Mouse (Mus musculus) midbrain, embryonic 15.5 days (tissue): ENCODE results near the gene Sv2a. TPM values are rescaled to one million over a fixed set of nuclear protein-coding genes. Genes with fewer than 3 reads are reported as not detected.
"Not testable (repeated sequence)": the region's sequence is repeated elsewhere in the genome, so short reads cannot be mapped to it uniquely, and the experiment has no call there.

Experiments
- ATAC-seq: fragments of 200-750 bp; cut with Nextera tagmentation; replicated peaks from 2 replicates; pipeline ENCODE4 v1.8.0; 2017; ENCODE audit warnings: moderate TSS enrichment
- H3K27ac ChIP-seq: fragments of 300-500 bp; sonication (generic); 2 replicates; pipeline ENCODE4 v1.5.1; 2015; ENCODE audit warnings: mild to moderate bottlenecking, inconsistent platforms
- H3K27me3 ChIP-seq: fragments of 300-500 bp; sonication (generic); replicated peaks from 2 replicates; pipeline ENCODE4 v1.6.1; 2015; ENCODE audit warnings: inconsistent platforms
- H3K36me3 ChIP-seq: fragments of 300-500 bp; sonication (generic); replicated peaks from 2 replicates; pipeline ENCODE4 v1.6.1; 2015; ENCODE audit warnings: inconsistent platforms
- H3K4me1 ChIP-seq: fragments of 300-500 bp; sonication (generic); 2 replicates; pipeline ENCODE4 v1.6.1; 2015; ENCODE audit warnings: inconsistent platforms
- H3K4me2 ChIP-seq: fragments of 300-500 bp; sonication (generic); 2 replicates; pipeline ENCODE4 v1.6.1; 2015; ENCODE audit warnings: inconsistent platforms, mild to moderate bottlenecking, moderate library complexity
- H3K4me3 ChIP-seq: fragments of 300-500 bp; sonication (generic); 2 replicates; pipeline ENCODE4 v1.5.1; 2015; ENCODE audit warnings: mild to moderate bottlenecking, inconsistent platforms
- H3K9ac ChIP-seq: fragments of 300-500 bp; sonication (generic); 2 replicates; pipeline ENCODE4 v1.6.1; 2015; ENCODE audit warnings: mild to moderate bottlenecking, inconsistent platforms
- H3K9me3 ChIP-seq: fragments of 300-500 bp; sonication (generic); 2 replicates; pipeline ENCODE4 v1.6.1; 2016; ENCODE audit warnings: inconsistent platforms
- WGBS: fragments of 180-500 bp; shearing (Covaris S2); methylation state at CpG from one replicate; pipeline ENCODE4 v1.1.7; 2015; ENCODE audit warnings: mixed read lengths; 5-methylcytosine and 5-hydroxymethylcytosine counted together
- polyA plus RNA-seq: library from polyadenylated mRNA; unstranded; fragments of >200 nt; fragmentation: Nextera tagmentation; extraction: Ambion mirVana; gene quantifications from 2 replicates; pipeline ENCODE4 v1.2.1, GENCODE M21; 2015

Sv2a gene
- polyA plus RNA-seq, 1 experiment from 2014 or later, result 142 TPM

DNA sequence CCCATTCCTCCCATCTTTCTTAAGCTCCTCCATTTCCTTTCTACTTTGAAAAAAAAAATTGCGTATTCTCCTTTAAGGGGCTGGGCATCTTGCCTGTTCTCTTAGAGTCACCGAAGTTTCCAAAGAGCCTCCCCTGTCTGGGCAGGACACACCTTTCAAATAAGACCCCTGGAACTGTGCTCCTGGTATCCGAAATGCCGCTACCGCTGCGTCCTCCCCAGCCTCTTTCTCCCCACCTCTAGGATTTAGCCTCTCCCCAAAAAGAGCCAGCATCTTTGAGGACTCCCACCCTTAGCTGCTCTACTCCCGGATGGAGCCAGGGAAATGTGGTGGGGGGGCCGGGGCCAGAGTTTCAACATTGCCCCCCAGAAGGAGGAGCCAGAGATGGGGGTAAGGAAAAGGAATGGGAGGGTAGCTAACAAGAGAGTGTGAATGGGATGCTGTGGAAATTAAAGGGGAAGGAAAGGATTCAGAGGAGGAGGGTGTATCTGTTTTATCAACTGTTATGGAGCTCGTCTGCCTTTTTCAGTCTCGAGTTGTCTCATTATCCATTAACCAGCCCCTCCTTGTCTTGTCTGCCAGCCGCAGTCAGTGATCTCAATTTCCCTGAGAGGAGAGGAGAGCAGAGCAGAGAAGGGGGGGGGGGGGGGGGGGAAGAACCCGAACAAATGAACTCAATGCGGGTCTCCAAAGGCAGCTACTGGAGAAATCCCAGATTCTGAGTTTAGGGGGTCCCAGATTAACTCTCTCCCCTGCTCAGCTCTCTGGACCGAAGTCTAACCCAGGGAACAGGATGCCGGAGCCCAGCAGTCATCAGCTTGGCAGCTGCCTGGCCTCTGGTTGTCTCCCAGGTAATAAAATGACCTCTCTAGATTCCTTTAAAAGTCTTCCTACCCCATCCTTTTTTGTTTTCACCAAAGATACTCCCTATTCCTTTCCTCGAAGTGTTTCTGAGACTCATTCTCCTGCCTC, 18.8 kb upstream of the Sv2a start, which contains the start of gene Mtmr11:
TSS of gene Mtmr11 (plus strand) at position 136 of the 972 bp plus-strand sequence.
- Histone ChIP-seq H3K27ac (peak within 1 kb of the TSS; percentile 75), H3K4me3 (peak within 1 kb of the TSS; percentile 45), H3K4me2 (peak within 1 kb of the TSS; percentile 94), H3K27me3 (no peaks in the 10 kb centered on the region), H3K4me1 (peaks cover 24% of the 10 kb centered on the region), H3K9ac (peak within 1 kb of the TSS; percentile 60), H3K9me3 (no peaks in the 10 kb centered on the region), H3K36me3 (no peaks in the 10 kb centered on the region)
- ATAC-seq, result peak; percentile 62
- WGBS, result 6% methylated on average over 15 of the region's 16 CpGs

DNA sequence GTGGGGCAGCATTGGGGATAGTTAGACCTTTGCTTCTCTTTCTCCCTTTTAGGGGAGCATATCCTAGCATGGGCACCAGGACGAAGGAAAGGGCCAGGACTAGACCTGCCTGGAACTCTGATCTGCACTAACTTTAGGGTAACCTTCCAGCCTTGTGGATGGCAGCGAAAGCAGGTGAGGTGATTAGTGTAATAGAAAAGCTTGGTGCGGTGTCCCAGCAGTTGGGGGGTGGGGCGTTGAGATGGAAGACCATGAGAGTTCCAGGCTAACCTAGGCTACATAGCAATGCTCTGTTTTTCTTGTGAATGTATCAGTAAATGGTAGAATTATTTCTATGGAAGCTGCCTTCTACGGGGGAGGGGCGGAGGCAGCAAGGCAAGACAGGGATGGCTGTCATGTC, 17.9 kb upstream of the Sv2a start:
- no peaks in the 10 kb centered on the region for H3K36me3 ChIP-seq
- H3K9ac ChIP-seq, result no peak overlapping the region
- no peak for ATAC-seq
- H3K27me3 ChIP-seq, result no peaks in the 10 kb centered on the region
- H3K4me1 ChIP-seq, result peaks cover 24% of the 10 kb centered on the region
- H3K9me3 ChIP-seq, result no peaks in the 10 kb centered on the region
- no peak overlapping the region for H3K4me3 ChIP-seq
- H3K27ac ChIP-seq, result no peak overlapping the region
- H3K4me2 ChIP-seq, result peak overlapping the region; percentile 94; the same call in 1 of the 2 replicates
- WGBS, result 87% methylated on average over 6 of the region's 6 CpGs

DNA sequence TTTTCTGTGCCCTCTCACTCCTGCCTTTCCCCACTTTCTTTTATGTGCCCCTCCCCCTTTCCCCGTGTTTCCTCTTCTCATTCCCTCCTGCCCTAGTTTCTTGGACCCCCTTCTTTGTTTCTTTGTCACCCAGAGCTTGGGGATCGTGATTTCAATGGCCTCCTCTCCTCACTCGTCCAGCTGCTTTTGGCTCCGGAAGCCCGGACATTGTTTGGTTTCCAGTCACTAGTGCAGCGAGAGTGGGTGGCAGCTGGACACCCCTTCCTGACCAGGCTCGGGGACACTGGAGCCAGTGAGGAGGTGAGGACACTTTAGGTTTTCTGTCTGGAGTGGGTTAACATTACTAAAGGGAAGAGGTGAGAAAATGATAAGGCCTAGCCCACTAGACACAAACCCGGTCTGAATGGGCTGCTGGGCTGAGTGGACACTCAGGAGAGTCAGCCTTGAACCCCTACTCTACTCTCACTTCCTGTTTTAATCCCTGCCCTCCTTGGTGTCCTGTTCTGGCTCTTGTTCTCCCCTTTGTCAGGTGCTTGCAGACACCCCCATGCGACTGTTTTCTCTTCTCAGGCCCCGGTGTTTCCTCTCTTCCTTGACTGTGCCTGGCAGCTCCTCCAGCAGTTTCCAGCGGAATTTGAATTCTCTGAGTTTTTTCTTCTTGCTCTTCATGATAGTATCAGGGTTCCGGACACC, 12.3 kb upstream of the Sv2a start:
- Histone ChIP-seq H3K27me3 (no peaks in the 10 kb centered on the region), H3K4me2 (no peak overlapping the region), H3K4me3 (no peak overlapping the region), H3K27ac (no peak overlapping the region), H3K4me1 (peaks cover 26% of the 10 kb centered on the region), H3K9me3 (no peaks in the 10 kb centered on the region), H3K36me3 (no peaks in the 10 kb centered on the region), H3K9ac (no peak overlapping the region)
- no peak for ATAC-seq
- 70% methylated on average over 12 of the region's 12 CpGs for WGBS

DNA sequence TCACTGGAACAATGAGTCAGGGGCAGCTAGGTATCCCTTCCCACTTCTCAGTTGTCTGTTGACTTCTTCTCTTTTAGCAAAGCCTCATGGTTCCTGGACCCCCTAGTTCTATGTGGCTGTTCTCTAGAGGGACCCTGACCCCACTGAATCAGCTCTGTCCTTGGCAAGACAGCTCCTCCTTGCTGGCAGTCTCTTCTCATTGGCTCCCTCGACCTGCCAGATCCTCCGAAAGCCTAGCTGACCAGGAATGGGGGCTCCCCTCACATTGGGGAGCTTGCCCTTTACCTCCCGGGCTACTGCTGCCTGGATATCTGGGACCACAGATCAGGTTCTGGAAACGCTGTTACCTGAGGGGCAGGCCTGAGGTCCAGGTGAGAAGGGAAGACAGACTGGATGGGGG, 10.7 kb upstream of the Sv2a start:
- H3K27ac ChIP-seq, result no peak overlapping the region
- no peaks in the 10 kb centered on the region for H3K27me3 ChIP-seq
- H3K9me3 ChIP-seq, result no peaks in the 10 kb centered on the region
- peaks cover 43% of the 10 kb centered on the region for H3K4me1 ChIP-seq
- H3K4me3 ChIP-seq, result no peak overlapping the region
- no peak overlapping the region for H3K4me2 ChIP-seq
- H3K36me3 ChIP-seq, result peaks cover 8% of the 10 kb centered on the region; the same call in 1 of the 2 replicates
- 84% methylated on average over 4 of the region's 4 CpGs for WGBS
- H3K9ac ChIP-seq, result no peak overlapping the region
- ATAC-seq, result no peak

DNA sequence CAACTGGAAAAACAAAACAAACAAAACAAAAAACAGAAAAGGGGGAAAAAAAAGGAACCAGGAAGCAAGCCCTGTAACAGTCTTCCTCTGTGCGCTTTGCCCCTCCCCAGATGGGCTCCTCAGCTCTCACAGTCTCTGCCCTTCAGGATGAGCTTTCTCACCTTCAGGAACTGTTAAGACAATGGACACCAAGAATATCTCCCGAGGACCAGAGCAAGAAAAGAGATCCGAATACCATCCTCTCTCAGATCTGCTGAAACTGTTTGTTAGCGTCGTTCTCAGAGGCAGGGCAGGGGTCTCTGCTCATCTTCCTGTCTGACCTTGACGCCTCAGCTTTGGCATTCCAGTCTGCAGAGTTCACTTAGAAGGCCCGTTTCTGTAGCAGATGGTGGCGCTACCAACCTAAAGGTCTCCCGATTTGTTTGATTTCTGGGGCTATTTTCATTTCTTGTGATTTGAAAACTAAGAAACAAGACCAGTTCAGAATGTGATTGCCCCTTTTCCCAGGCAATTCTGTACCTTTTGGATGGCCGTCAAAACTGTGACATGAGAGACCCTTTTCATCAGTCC, 9.9 kb upstream of the Sv2a start:
- Histone ChIP-seq H3K9ac (peak overlapping the region; percentile 89), H3K4me3 (peak overlapping the region; percentile 91), H3K9me3 (no peaks in the 10 kb centered on the region), H3K4me1 (peaks cover 44% of the 10 kb centered on the region), H3K27ac (peak overlapping the region; percentile 99), H3K36me3 (peaks cover 12% of the 10 kb centered on the region; the same call in 1 of the 2 replicates), H3K27me3 (no peaks in the 10 kb centered on the region), H3K4me2 (peak overlapping the region; percentile 98)
- no peak for ATAC-seq
- 74% methylated on average over 10 of the region's 10 CpGs for WGBS

DNA sequence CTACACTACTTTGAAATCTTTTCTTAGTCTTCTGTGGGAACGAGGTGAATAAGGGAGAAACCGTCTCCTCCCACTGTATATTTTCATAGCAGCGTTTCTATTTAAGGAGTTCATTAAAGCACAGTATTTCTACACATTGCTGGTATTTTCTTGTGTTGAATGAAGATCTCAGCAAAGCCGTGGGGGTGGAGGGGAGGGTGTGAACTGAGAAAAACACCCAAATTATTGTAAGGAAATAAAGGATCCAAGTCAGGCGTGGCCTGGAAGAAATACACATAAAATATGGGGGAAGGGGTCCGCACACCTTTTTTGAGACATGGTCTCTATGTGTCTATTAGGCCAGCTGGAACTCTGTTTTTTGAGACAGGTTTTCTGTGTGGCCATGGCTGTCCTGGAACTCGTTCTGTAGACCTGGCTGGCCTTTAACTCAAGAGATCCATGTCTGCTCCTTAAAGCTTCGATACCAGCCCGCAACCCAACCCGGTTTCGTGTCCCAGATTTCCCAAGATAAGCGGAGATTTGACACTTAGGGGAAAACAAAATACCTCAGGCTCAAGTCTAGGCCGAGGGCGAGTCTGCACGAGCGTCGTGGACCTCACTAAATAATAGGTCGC, 9.3 kb upstream of the Sv2a start:
- H3K4me2 ChIP-seq, result peak overlapping the region; percentile 98
- peak; percentile 28 for ATAC-seq
- H3K36me3 ChIP-seq, result peaks cover 17% of the 10 kb centered on the region; the same call in 1 of the 2 replicates
- H3K27ac ChIP-seq, result peak overlapping the region; percentile 99
- H3K27me3 ChIP-seq, result no peaks in the 10 kb centered on the region
- peak overlapping the region; percentile 89 for H3K9ac ChIP-seq
- H3K4me3 ChIP-seq, result peak overlapping the region; percentile 91
- H3K4me1 ChIP-seq, result peaks cover 44% of the 10 kb centered on the region
- H3K9me3 ChIP-seq, result no peaks in the 10 kb centered on the region
- 19% methylated on average over 18 of the region's 18 CpGs for WGBS

DNA sequence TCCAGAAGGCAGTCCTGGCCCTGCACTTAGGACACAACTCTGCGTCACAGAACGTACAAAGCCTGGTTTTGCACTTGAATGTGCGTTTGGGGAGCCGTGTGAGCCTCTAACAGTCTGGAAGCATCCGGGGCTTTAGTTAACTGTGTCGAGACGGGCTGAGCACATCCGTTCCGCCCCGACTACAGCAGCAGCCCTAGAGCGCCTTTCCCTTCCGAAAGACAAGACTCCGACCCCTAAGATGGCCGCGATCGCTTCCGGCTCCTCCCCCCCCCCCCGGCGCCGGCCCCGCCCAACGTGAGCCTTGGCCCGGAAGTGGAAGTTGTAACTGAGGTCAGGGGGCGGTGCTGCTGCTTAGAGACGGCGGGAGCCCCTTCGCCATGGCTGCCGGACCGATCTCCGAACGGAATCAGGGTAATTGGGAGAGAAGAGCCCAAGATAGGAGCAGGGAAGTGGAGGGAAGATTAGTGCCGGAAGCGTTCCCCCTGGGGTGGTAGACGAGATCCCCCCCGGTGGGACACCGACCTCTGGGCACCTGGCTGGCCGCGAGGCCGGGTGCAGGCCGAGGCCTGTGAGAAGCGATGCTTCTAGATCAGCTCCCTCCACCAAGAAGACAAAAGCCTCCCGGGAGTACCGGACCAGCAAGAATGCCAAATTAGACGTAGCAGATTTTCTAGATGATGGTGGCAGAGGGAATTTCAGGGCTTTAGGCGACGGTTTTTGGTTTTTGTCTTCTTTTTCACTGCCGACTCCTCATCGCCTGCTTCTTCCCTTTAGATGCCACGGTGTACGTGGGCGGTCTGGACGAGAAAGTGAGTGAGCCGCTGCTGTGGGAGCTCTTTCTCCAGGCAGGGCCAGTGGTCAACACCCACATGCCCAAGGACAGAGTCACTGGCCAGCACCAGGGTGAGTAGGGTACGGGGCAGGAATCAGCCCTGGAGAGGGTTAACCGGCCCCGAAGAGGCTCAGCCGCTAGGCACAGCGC, 8.5 kb upstream of the Sv2a start, which contains the start of gene Sf3b4:
TSS of gene Sf3b4 (plus strand) at position 136 of the 982 bp plus-strand sequence.
- H3K27me3 ChIP-seq, result no peaks in the 10 kb centered on the region
- H3K36me3 ChIP-seq, result peaks cover 19% of the 10 kb centered on the region; the same call in 1 of the 2 replicates
- H3K9me3 ChIP-seq, result no peaks in the 10 kb centered on the region
- peaks cover 44% of the 10 kb centered on the region for H3K4me1 ChIP-seq
- H3K4me2 ChIP-seq, result peak within 1 kb of the TSS; percentile 98
- under 1% methylated on average over 53 of the region's 58 CpGs for WGBS
- peak within 1 kb of the TSS; percentile 99 for H3K27ac ChIP-seq
- H3K4me3 ChIP-seq, result peak within 1 kb of the TSS; percentile 91
- H3K9ac ChIP-seq, result peak within 1 kb of the TSS; percentile 89
- peak; percentile 93 for ATAC-seq

DNA sequence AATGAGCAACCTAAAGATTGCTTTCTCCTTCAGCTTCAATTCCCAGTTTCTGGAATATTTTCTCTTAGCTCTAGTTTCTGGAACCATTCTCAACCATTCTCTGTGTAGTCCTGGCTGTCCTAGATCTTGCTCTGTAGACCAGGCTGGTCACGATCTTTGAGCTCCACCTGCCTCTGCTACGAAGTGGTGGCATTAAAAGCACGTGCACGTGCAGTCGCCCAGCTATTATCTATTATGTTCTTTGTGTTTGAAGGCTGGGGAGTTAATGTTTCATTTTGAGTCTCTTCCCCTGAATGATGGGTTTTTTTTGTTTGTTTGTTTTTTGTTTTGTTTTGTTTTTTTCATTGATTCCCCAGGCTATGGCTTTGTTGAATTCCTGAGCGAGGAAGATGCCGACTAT, 7.8 kb upstream of the Sv2a start:
- Histone ChIP-seq H3K4me1 (peaks cover 44% of the 10 kb centered on the region), H3K9ac (peak overlapping the region; percentile 75), H3K4me2 (peak overlapping the region; percentile 98), H3K4me3 (peak overlapping the region; percentile 91), H3K9me3 (no peaks in the 10 kb centered on the region), H3K27me3 (no peaks in the 10 kb centered on the region), H3K27ac (no peak overlapping the region), H3K36me3 (peaks cover 24% of the 10 kb centered on the region; the same call in 1 of the 2 replicates)
- ATAC-seq, result no peak
- WGBS, result 37% methylated on average over 7 of the region's 7 CpGs

DNA sequence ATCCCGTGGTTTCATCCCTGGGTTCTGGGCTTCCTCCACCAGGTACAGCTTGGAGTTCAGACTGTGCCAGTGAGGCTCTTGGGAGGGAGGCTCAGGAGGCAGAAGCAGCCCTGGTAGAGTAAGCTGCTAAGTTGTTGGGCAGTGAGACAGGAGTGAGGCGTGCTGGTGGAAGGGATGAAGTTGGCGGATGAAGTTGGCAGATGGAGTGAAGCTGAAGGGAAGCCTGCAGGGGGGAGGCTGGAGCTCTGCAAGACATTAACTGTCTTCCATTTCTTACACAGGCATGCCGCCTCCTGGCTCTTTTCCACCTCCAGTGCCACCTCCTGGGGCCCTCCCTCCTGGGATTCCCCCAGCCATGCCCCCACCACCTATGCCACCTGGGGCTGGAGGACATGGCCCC, 6.9 kb upstream of the Sv2a start:
- H3K36me3 ChIP-seq, result peaks cover 28% of the 10 kb centered on the region; the same call in 1 of the 2 replicates
- not testable (repeated sequence) for H3K27ac ChIP-seq, H3K9ac ChIP-seq, ATAC-seq, H3K9me3 ChIP-seq, H3K4me3 ChIP-seq, H3K27me3 ChIP-seq
- H3K4me2 ChIP-seq, result 0 out of 2 replicates have a peak overlapping the region, but pooled peaks have one; percentile 1
- peaks cover 44% of the 10 kb centered on the region for H3K4me1 ChIP-seq
- WGBS, result 75% methylated on average over 4 of the region's 4 CpGs

DNA sequence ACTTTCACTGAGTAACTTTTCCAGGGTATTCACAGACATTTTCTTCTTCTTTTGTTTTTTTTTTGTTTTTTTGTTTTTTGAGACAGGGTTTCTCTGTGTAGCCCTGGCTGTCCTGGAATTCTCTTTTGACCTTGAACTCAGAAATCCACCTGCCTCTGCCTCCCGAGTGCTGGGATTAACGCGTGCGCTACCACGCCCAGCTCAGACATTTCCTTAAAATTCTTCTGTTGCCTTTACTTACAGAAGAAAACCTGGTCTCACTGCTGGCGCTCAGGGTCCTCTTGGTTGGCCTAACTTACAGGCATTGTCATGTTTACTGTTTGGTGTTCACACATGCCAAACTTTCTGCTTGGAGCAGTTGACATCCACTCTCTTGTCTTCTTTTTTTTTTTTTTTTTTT, 5.7 kb upstream of the Sv2a start:
- H3K36me3 ChIP-seq, result peaks cover 28% of the 10 kb centered on the region; the same call in 1 of the 2 replicates
- ATAC-seq, result no peak
- no peaks in the 10 kb centered on the region for H3K9me3 ChIP-seq
- H3K4me1 ChIP-seq, result peaks cover 44% of the 10 kb centered on the region
- no peak overlapping the region for H3K27ac ChIP-seq
- no peak overlapping the region for H3K4me3 ChIP-seq
- H3K27me3 ChIP-seq, result no peaks in the 10 kb centered on the region
- H3K9ac ChIP-seq, result no peak overlapping the region
- WGBS, result 94% methylated on average over 6 of the region's 6 CpGs
- no peak overlapping the region for H3K4me2 ChIP-seq

DNA sequence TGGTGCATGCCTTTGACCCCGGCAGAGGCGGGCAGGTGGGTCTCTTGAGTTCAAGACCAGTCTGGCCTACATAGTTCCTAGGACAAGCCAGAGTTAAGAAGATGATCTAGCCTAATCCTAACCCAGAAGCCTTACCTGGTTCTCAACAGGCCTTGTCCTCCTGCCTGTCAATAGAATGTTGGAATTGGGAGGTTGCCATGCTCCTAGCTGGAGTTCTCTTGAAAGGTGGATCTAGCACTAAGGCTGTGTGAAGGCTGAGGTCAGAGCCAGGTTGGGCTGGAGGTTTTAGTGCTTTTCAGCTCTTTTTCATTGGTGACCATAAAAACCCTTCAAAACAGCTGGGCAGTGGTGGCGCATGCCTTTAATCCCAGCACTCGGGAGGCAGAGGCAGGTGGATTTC, 2.5 kb upstream of the Sv2a start:
- ATAC-seq, result no peak
- peaks cover 42% of the 10 kb centered on the region for H3K4me1 ChIP-seq
- no peak overlapping the region for H3K9ac ChIP-seq
- WGBS, result 93% methylated on average over 4 of the region's 4 CpGs
- H3K27ac ChIP-seq, result no peak overlapping the region
- no peak overlapping the region for H3K4me3 ChIP-seq
- no peak overlapping the region for H3K4me2 ChIP-seq
- H3K9me3 ChIP-seq, result no peaks in the 10 kb centered on the region
- H3K36me3 ChIP-seq, result peaks cover 28% of the 10 kb centered on the region; the same call in 1 of the 2 replicates
- no peaks in the 10 kb centered on the region for H3K27me3 ChIP-seq
